Mouse (Mus musculus) Patski (cell line): ENCODE data around the gene Gna14. TPM values are rescaled to one million over a fixed set of nuclear protein-coding genes. Genes with fewer than 3 reads are reported as not detected.

Experiments used
- ATAC-seq: fragments of 100-300 bp; one replicate; pipeline ENCODE4 v1.8.0; 2021
- CTCF ChIA-PET: fragments of 350-600 bp; sonication (Branson Sonifier 250); formaldehyde crosslinking; loops from one replicate; lab custom pipeline; 2022; ENCODE audit warnings: inconsistent platforms; lab: Charles Lee
- POLR2A ChIA-PET: fragments of 350-600 bp; sonication (Branson Sonifier 250); formaldehyde crosslinking; loops from one replicate; lab custom pipeline; 2022; ENCODE audit warnings: antibody characterized with exemption, inconsistent platforms; lab: Charles Lee
- DNase-seq: peaks from one replicate; pipeline ENCODE4 v3.0.0-alpha.2; 2011; ENCODE audit warnings: low read depth, low spot score
- H3K27me3 ChIP-seq: fragments of 371-371 bp; one replicate; pipeline ENCODE4 v1.5.1; 2021
- CTCF ChIP-seq: fragments of 100-300 bp; IDR thresholded peaks from one replicate; pipeline ENCODE4 v1.5.1; 2021
- in situ Hi-C: fragments of 300-500 bp; cut with MboI; formaldehyde crosslinking; loops from 3 replicates; pipeline ENCODE4 v1.11.1; 2018; ENCODE audit warnings: low pct_unique_long_range_greater_than_20kb, mixed read lengths
- polyA plus RNA-seq: library from polyadenylated mRNA; unstranded; gene quantifications from one replicate; pipeline ENCODE4 v1.2.3, GENCODE M21; 2021

Gna14 gene
- polyA plus RNA-seq, 1 experiment from 2014 or later, result 0.45 TPM

DNA sequence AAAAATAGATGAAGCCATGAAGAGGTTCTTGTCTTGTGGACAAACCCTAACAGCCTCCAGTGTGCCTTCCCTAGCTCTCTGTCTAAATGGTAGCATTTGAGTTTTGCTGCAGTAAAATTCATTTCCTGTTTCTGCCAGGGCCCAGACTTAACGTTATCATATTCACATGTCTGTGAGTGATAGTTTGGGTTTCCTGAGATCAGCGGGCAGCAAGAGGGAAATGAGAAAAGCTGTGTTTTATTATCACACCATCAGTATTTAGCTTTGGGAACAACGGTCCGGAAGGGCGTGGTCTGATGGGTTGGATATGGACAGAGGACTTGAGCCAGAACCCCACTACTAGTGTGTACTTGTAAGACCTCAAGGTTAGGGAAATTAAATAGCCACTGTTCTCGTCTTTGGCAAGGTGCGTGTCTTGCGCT lies 42.6 kb downstream of the Gna14 start:
- ChIA-PET POLR2A (no interaction called here), CTCF (interaction anchor here (1.0 kb wide), 1 partner anchor 13 kb away, joined by 3 read pairs; no protein-coding TSS in a partner anchor)
- H3K27me3 ChIP-seq, result no peaks in the 10 kb centered on the region
- ATAC-seq, result no peak
- no peak for DNase-seq
- in situ Hi-C loops, result no loop called here
- TF ChIP-seq CTCF, result no peak

DNA sequence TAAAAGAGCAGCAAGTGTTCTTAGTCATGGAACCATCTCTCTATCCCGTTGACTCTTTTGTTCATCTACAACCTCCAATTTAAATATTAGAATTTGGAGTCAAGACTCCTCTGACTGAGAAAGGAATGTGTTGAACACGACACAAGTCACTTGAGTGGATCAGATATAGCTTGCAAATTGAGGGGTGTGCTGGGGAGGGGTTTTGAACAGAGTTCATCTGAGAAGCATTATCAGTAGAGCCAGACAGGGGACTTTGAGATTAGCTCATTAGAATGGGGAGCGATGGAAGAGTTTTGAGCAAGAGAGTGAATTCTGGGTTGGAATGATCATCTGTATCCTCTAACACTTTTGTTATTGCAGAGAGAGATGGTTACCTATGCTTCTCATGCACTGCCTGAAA lies 46.5 kb downstream of the Gna14 start:
- in situ Hi-C loops, result no loop called here
- ChIA-PET CTCF (no interaction called here), POLR2A (no interaction called here)
- TF ChIP-seq CTCF, result no peak
- no peaks in the 10 kb centered on the region for H3K27me3 ChIP-seq
- DNase-seq (no peak), ATAC-seq (no peak)

DNA sequence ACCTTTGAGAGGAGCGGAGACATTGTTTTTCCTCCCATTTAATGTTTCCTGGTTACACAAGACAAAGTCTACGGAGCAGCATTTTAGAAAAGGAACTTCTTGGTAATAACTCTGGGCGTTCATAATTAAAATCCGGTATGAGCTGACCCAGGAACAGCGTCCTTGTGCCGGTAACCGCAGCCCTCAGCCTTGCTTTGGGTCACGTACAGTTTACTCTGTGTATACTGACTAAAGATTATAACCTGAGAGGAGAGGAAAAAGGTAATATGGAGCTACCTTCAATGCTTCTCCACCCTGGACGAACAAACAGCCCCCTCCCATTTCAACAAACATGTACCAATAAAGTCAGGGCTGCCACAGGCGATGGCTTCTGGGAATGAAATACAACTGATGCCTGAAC lies 48.7 kb downstream of the Gna14 start:
- no peak for ATAC-seq
- in situ Hi-C loops, result no loop called here
- CTCF ChIA-PET, result no interaction called here
- DNase-seq, result no peak
- no peak for TF ChIP-seq CTCF
- POLR2A ChIA-PET, result interaction anchor here (0.7 kb wide), 1 partner anchor 379 kb away, joined by 3 read pairs; no protein-coding TSS in a partner anchor
- H3K27me3 ChIP-seq, result no peaks in the 10 kb centered on the region

- ATAC-seq (no peak), DNase-seq (no peak)
- H3K27me3 ChIP-seq, result no peaks in the 10 kb centered on the region
- POLR2A ChIA-PET, result interaction anchor here (0.6 to 0.7 kb wide), 2 partner anchors 80 to 379 kb away, joined by 3 to 7 read pairs; no protein-coding TSS in a partner anchor
- CTCF ChIA-PET, result no interaction called here
- in situ Hi-C loops, result no loop called here
- TF ChIP-seq CTCF, result no peak
Measured at GRCm38 (mm10) chr19:16484671-16485070, 49.1 kb downstream of the Gna14 start.

- ChIA-PET POLR2A (no interaction called here), CTCF (interaction anchor here (1.0 to 1.6 kb wide), 2 partner anchors 11 to 13 kb away, joined by 3 read pairs; no protein-coding TSS in a partner anchor)
- no peak for DNase-seq
- in situ Hi-C loops, result no loop called here
- ATAC-seq, result no peak
- TF ChIP-seq CTCF, result no peak
- no peaks in the 10 kb centered on the region for H3K27me3 ChIP-seq
Measured at GRCm38 (mm10) chr19:16490756-16491155, 55.2 kb downstream of the Gna14 start.

DNA sequence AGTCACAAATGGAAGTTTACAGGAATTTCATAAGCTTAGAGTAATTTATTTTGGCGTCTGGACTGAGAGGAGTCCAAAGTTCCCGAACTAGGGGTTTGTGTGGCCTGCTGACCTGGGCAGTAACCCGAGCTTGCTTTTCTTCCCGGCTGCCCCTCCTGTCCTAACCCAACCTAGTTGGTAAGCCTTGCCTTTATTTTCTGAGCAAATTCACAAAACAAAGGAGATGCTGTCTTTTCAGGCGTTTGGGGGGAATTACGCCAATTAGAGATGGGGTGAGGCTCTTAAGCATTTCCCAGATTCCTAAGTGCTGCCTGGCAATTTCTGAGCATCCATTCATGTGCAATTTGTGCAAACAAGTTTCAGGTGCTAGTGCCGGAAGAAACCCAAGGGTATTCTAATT lies 55.9 kb downstream of the Gna14 start:
- DNase-seq (no peak), ATAC-seq (no peak)
- TF ChIP-seq CTCF, result no peak
- ChIA-PET POLR2A (no interaction called here), CTCF (interaction anchor here (1.0 to 1.6 kb wide), 2 partner anchors 10 to 14 kb away, joined by 3 read pairs; no protein-coding TSS in a partner anchor)
- in situ Hi-C loops, result no loop called here
- no peaks in the 10 kb centered on the region for H3K27me3 ChIP-seq

GRCm38 (mm10) chr19:16492453-16492852 lies 56.9 kb downstream of the Gna14 start:
- H3K27me3 ChIP-seq, result no peaks in the 10 kb centered on the region
- in situ Hi-C loops, result no loop called here
- no peak for DNase-seq
- POLR2A ChIA-PET, result no interaction called here
- CTCF ChIA-PET, result interaction anchor here (1.2 kb wide), 1 partner anchor 93 kb away, joined by 3 read pairs; no protein-coding TSS in a partner anchor
- no peak for ATAC-seq
- TF ChIP-seq CTCF, result no peak

- TF ChIP-seq CTCF, result no peak
- in situ Hi-C loops, result no loop called here
- POLR2A ChIA-PET, result no interaction called here
Measured at GRCm38 (mm10) chr19:16494816-16495516, 59.4 kb downstream of the Gna14 start.

GRCm38 (mm10) chr19:16496016-16496415 lies 60.5 kb downstream of the Gna14 start:
- in situ Hi-C loops, result no loop called here
- TF ChIP-seq CTCF, result no peak
- POLR2A ChIA-PET, result no interaction called here
- ATAC-seq (no peak), DNase-seq (no peak)
- CTCF ChIA-PET, result no interaction called here
- no peaks in the 10 kb centered on the region for H3K27me3 ChIP-seq

More at GRCm38 (mm10) chr19:16494816-16495516, 59.4 kb downstream of the Gna14 start:
- no peaks in the 10 kb centered on the region for H3K27me3 ChIP-seq
- CTCF ChIA-PET, result no interaction called here
- DNase-seq, result no peak
- no peak for ATAC-seq

- DNase-seq (no peak), ATAC-seq (no peak)
- CTCF ChIA-PET, result interaction anchor here (1.1 to 1.6 kb wide), 2 partner anchors 11 to 19 kb away, joined by 3 read pairs; no protein-coding TSS in a partner anchor
- in situ Hi-C loops, result no loop called here
- TF ChIP-seq CTCF, result no peak
- POLR2A ChIA-PET, result no interaction called here
- peaks cover 6% of the 10 kb centered on the region for H3K27me3 ChIP-seq
Measured at GRCm38 (mm10) chr19:16502054-16502453, 66.5 kb downstream of the Gna14 start.

DNA sequence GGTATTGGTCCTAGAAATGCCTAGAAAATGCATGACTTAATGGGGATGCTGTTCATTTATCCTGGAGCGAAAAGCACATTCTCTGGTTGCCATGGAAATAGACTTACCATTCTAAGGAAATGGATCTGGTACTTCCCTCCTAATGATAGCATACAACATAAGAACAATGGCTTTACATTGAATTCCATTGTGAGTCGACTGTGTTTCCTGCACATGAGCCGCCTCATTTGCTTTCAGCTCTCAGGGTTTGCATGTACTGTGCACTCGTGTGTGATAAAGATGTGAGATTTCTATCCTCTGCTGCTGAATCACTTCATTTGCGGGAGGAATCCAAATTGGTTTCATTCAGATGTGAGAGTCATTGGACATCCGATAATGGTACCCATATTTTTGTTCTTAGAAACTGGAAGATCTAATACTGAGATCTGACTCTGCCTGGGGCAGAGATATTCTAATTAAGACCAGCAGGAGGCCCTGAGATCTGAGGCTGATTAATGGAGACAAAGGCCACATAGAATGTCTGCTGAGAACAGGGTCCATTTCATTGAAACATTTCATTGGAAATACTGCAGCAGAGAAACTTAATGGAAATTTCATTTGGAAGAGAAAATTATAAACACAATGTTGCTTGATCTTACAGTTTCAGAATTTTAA lies 71.3 kb downstream of the Gna14 start:
- no peak for ATAC-seq
- ChIA-PET POLR2A (no interaction called here), CTCF (no interaction called here)
- peaks cover 12% of the 10 kb centered on the region for H3K27me3 ChIP-seq
- no peak for TF ChIP-seq CTCF
- no peak for DNase-seq
- in situ Hi-C loops, result no loop called here
